Mouse (Mus musculus) testis, adult 2 months (tissue): ENCODE results near the gene Nop14.

ENCODE experiments used
- CTCF ChIP-seq: fragments of 200-500 bp; IDR thresholded peaks from 2 replicates; pipeline ENCODE4 v1.5.1; 2012; ENCODE audit warnings: low read depth, mild to moderate bottlenecking, inconsistent platforms, low read length, moderate library complexity; ENCODE audit not compliant: control insufficient read depth, insufficient read depth, insufficient replicate concordance
- POLR2A ChIP-seq: fragments of 200-500 bp; IDR thresholded peaks from 2 replicates; pipeline ENCODE4 v1.6.1; 2012; ENCODE audit warnings: low read depth, mild to moderate bottlenecking, inconsistent platforms, low read length, moderate library complexity; ENCODE audit not compliant: control insufficient read depth

GRCm38 (mm10) chr5:34609966-34610365 is 50.0 kb downstream of the Nop14 start:
- TF ChIP-seq CTCF (no peak), POLR2A (no peak)
